Comparison of ENCODE assay signal across 17 mouse cellular contexts in genomic region chr11:65097526-65098070, GRCm38 (mm10).
"Had no signal": no experiment of that assay in that cellular context is flagged by ENCODE, and none has a peak within 500 bp of the region (broad histone marks: within the 10 kb centered on the region; RNA-seq: fewer than 3 reads in every experiment).

No protein-coding gene starts in this region.

- H3K9ac ChIP-seq: liver, embryonic 13.5 days; midbrain, embryonic 12.5 days; midbrain, embryonic 15.5 days; neural tube, embryonic 12.5 days; neural tube, embryonic 15.5 days had no signal

- H3K36me3 ChIP-seq: liver, embryonic 13.5 days; midbrain, embryonic 12.5 days; midbrain, embryonic 15.5 days; neural tube, embryonic 12.5 days; neural tube, embryonic 15.5 days had no signal

- H3K4me1 ChIP-seq: liver, embryonic 13.5 days; midbrain, embryonic 12.5 days; midbrain, embryonic 15.5 days; neural tube, embryonic 12.5 days had no signal

- H3K9me3 ChIP-seq: liver, embryonic 13.5 days; midbrain, embryonic 12.5 days; midbrain, embryonic 15.5 days; neural tube, embryonic 12.5 days; neural tube, embryonic 15.5 days had no signal

- H3K4me3 ChIP-seq: layer of hippocampus, adult 2 months; liver, embryonic 13.5 days; midbrain, embryonic 12.5 days; midbrain, embryonic 15.5 days; neural tube, embryonic 12.5 days; neural tube, embryonic 15.5 days had no signal

- H3K27me3 ChIP-seq: liver, embryonic 13.5 days; midbrain, embryonic 12.5 days; midbrain, embryonic 15.5 days; neural tube, embryonic 12.5 days; neural tube, embryonic 15.5 days had no signal

- H3K27ac ChIP-seq: layer of hippocampus, adult 2 months; liver, embryonic 13.5 days; macrophage; midbrain, embryonic 12.5 days; midbrain, embryonic 15.5 days; neural tube, embryonic 12.5 days; neural tube, embryonic 15.5 days; stomach, postnatal 0 days had no signal

- H3K4me2 ChIP-seq: liver, embryonic 13.5 days; midbrain, embryonic 12.5 days; midbrain, embryonic 15.5 days; neural tube, embryonic 12.5 days; neural tube, embryonic 15.5 days had no signal

- DNase-seq: kidney, postnatal 25 days; layer of hippocampus, adult 9-11 months; liver, embryonic 13.5 days; lung, adult 2 months; right cerebral cortex, adult 18-20 months; right cerebral cortex, postnatal 14 days; right cerebral cortex, postnatal 4 days; thymus, adult 2 months; thymus, postnatal 14 days; thymus, postnatal 4 days had no signal

- ATAC-seq: midbrain, embryonic 15.5 days had no signal
